Mouse (Mus musculus): ENCODE data around the gene Mknk1.

Mknk1 gene

DNA sequence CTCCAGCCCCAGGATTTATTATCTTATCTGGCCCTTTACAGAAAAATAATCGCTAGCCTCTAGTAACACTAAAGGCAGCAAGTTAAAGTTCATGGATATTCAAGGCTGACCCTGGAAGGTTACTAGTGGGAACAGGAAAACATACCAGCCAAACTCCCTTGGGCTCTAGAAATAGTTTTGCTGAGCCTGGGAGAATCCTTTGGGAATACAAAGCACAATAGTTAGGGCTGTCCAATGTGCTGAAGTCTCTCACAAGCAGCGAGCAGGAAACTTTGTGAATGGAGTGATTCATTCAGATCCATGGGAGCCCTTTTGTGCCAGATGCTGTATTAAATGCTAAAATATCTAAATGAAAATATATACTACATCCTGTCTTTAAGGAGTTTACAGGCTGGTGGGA is 7.7 kb downstream of the Mknk1 start:
- DNase-seq (ENCODE audit: low spot score), result peak; percentile 73

DNA sequence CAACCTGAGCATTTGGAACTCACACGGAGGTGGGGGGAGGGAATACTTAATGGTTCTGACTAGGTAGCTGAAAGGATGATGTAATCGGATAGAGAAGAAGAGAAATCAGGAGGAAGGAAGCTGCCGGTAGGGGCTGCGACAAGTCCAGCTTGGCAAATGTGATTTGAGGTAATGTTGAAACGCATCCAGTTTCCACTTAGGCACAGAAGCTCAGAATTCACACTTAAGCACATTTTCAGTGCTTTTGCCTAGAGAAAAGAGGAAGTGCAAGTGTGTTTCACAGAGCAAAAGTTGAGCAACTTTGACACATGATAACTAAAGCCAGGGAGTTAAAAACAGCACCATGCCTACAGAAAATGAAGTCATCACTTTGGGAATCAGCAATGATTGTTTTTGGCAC is 8.4 kb downstream of the Mknk1 start:
- peak; percentile 35 for DNase-seq (ENCODE audit: low spot score)

- DNase-seq (ENCODE audit: low spot score), result no peak
These were observed 9.1 kb downstream of the Mknk1 start for GRCm38 (mm10) chr4:115848083-115848482.

GRCm38 (mm10) chr4:115848990-115849677 is 10.1 kb downstream of the Mknk1 start:
- DNase-seq (ENCODE audit: low spot score), result no peak

GRCm38 (mm10) chr4:115850111-115850510 is 11.1 kb downstream of the Mknk1 start:
- DNase-seq (ENCODE audit: low spot score), result no peak

- no peak for DNase-seq (ENCODE audit: low spot score)
These were observed 11.6 kb downstream of the Mknk1 start for GRCm38 (mm10) chr4:115850631-115851030.

- DNase-seq (ENCODE audit: low spot score), result no peak
These were observed 12.6 kb downstream of the Mknk1 start for GRCm38 (mm10) chr4:115851569-115851968.

GRCm38 (mm10) chr4:115855100-115855499 is 16.1 kb downstream of the Mknk1 start:
- no peak for DNase-seq (ENCODE audit: low spot score)

GRCm38 (mm10) chr4:115855609-115856008 is 16.6 kb downstream of the Mknk1 start:
- no peak for DNase-seq (ENCODE audit: low spot score)

DNA sequence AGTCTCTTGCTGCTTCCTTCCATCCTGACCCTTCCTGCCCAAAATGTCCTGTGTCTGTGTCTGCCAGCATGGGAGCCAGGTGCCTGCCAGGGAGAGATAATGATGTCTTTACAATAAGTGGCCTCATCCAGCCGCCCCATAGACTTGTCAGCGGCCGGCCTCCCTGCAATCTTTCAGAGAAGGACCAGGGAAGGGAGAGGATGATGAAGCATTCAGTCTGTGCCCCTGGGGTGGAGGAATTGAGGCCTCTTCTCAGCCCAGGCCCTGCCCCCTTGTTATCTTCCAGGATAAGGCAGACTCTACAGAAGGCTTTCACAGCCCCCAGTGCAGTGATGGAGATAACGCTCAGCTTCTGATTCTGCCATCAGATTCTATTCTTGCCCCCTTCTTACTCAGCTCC is 17.3 kb downstream of the Mknk1 start:
- no peak for DNase-seq (ENCODE audit: low spot score)

DNA sequence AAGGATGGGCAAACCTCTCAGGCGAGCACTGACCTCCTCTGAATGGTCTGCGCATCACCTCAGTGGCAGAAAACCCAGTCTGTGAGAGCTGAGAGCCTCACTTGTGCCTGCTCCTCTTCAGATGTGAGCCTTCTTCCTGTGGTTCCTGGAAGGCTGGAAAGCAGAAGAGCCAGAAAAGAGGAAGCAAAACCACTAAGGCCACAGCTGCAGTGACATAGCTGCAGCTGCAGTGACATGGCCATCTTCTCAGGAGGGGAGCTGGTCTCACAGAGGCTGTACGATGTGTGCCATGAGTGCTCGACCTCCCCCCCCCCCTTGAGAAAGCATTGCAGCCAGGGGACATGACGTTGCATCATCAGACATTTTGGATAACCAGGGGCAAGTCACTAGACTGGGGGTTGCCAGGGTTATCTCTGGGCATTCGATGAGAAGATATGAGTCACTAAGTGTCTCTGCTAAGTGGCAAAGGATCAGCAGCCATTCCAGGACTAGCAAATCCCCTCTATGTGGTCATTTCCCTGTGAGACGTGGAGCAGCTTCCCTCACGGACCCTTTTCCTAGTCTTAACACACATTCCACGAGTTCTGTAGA is 18.4 kb downstream of the Mknk1 start:
- no peak for DNase-seq (ENCODE audit: low spot score)

DNA sequence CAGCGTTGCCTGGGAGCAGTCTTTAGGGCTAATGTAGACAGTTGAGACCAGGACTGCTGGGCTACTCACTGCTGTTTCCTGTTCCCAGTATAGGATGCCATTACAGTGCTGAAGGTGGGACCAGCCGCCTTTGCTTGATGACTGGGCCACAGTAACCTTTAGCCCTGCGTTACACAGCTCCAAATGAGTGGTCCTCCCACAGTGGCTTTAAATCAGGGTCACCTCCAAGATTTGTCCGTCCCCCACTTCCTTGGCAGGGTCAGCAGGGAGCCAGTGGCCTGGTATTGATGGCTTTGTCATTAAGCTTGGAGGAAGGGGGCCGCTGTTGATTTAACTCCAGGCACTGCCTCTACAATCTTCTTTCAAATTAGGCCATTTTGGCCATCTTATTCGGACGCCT is 24.4 kb downstream of the Mknk1 start:
- no peak for DNase-seq (ENCODE audit: low spot score)

DNA sequence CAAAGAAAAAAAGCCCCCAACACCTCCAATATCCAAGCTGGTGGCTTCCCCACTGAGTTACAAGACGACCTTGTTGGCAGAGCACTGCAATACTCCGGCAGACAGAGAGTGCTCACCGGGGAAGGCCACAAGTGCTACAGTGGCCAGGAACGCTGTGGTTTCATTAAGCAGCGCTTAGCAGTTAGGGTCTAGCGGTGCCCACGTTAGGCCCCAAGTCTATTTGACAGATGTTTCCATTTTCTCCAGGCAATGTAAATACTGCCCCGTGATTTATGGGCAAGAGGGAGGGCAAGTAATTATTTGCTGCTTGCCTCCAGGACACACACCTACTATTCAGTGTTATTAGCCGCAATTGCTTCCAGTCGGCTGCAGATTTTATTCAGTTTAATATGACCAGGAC is 24.9 kb downstream of the Mknk1 start:
- DNase-seq (ENCODE audit: low spot score), result no peak

DNA sequence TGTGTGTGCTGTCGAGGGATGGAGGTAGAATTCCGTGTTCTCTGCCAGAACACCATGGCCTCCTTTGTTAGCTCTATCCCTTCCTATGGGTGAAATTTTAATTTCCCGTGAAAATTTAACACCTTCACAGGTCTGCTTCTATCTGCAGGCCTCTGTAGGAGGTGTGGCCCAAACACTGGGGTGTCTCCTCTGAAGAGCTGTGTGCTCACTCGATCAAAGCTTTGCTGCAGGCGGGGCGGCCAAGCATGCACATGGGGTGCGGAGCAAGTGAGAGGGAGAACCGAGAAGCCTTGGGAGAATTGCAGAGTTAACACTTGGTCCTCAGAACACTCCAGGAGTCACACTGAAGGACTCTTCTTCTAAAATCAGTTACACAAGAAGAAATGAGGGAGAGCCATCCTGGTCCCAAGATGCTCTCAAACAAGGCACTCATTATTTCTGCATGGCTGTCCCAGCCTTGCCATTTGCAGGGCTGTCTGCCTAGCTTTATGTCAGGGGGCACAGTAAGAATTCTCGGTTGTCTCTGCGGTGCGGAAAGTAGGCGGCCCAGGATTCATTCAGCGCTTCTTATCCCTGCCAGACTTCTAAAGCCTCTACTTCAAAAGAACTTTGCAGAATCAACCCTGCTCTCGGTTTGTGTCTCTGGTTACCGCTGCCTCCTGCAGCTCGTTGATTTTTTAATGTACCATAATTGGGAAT is 30.7 kb downstream of the Mknk1 start:
- no peak for DNase-seq (ENCODE audit: low spot score)

DNA sequence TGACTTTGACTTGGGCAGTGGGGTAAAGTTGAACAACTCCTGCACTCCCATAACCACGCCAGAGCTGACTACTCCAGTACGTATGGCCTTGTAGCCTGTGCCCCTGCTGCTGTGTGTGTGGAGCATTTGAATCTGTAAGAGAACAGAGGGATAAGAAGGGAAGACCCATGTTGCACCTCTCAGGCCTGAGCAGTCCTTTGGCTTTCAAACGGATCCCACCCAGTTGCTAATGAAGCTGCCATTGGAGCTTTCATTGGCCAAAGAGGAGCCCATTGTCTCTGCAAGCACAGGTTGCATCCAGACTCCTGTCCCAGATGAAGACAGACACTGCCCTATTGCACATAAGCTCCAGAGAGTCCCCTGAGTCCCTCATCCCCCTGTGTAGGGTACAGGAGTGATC is 34.2 kb downstream of the Mknk1 start:
- DNase-seq (ENCODE audit: low spot score), result no peak

- no peak for DNase-seq (ENCODE audit: low spot score)
These were observed 39.2 kb downstream of the Mknk1 start for GRCm38 (mm10) chr4:115878216-115878678.

DNA sequence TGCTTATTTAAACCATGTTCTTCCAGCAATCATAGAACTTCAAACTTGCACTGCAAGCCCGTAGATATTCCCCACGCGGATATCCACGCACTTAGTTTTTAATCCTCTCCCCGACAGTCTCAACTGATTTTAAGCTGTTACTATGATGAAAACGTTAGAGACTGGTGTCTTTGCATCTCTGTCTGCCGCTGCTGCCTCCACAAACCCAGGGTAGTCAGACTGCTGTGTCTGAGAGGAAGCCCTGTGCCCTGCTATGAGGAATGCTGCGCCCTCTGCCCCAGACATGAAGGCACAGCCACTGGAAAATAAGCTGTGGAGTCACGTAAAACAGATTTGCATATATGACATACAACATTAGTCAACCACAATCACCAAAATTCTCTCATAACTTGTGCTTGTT is 39.8 kb downstream of the Mknk1 start:
- DNase-seq (ENCODE audit: low spot score), result no peak

DNA sequence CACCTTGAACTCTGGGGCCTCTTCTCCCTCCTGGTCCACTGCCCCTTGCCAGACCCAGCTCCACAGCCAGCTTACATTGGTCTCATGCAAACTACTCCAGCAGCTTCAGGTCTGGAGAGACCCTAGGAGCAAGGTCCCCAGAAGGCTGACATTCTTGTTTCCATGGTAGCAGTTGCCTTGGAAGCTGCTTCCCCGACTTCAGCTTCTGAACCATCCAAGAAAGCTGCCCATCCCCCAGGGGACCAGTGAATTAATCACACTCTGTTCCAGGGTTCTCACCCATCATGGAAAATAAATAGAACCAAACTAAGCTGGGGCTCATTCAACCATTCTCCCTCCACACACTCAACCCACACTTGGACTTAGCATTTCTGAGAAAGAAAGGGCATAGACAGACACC is 42.2 kb downstream of the Mknk1 start:
- no peak for DNase-seq (ENCODE audit: low spot score)

DNA sequence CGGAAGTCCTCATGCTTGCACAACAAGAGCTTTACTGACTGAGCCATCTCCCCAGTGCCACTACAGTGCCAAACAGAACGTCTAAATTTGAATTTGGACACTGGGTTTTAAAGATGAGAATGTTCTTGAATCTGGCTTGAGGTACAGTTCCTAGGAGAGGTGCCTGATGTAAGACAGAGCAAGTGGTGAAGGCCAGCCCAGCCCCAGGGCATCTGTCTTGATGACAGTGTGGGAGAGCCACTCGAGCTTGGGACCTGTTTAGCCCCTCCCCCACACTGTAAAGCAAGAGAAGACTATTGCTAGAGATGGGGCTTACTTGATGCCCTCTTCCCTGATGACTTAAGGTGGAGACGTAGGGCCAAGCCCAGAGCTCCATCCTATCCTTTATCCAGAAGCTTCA is 43.2 kb downstream of the Mknk1 start:
- no peak for DNase-seq (ENCODE audit: low spot score)

GRCm38 (mm10) chr4:115884022-115884421 is 45.0 kb downstream of the Mknk1 start, which contains the start of gene Kncn:
Gene Kncn (plus strand): TSS chr4:115884400.
- DNase-seq (ENCODE audit: low spot score), result no peak

GRCm38 (mm10) chr4:115885846-115886245 is 46.8 kb downstream of the Mknk1 start:
- no peak for DNase-seq (ENCODE audit: low spot score)

DNA sequence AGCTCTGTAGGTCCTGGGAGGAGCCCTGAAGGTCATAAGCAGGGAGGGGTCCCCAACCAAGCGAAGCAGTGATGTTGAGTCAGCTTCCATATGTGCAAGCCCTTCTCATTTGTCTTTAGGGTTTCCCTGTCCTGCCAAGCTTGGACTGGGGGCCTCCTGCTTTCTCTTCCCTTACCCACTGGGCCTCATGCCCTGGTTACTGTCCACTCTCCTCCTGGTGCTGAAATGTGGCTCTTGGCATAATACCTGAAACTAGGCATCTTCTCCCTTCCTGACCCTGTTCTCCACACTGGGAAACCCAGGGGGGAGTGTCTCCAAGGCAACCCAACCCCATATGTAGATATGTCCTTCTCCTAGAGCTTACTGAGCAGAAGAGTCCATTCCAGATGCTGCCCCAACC is 47.9 kb downstream of the Mknk1 start:
- DNase-seq (ENCODE audit: low spot score), result peak; percentile 35

- DNase-seq (ENCODE audit: low spot score), result no peak
These were observed 51.1 kb downstream of the Mknk1 start for GRCm38 (mm10) chr4:115890066-115890465.
